Comparison of ENCODE assay signal across 8 mouse cellular contexts in genomic region chr7:92740411-92741115, GRCm38 (mm10). TPM values are rescaled to one million over a fixed set of nuclear protein-coding genes. Genes with fewer than 3 reads are reported as not detected.
A peak's percentile ranks its signal among the peaks of the same experiment; 100 is the strongest.
DNase-seq lines count a peak whose midpoint lies in the region; ATAC-seq and TF ChIP-seq lines count a peak whose summit lies in the region.

No protein-coding gene starts in this region.

- peak overlapping the region; percentile 97 for H3K27ac ChIP-seq in lung, postnatal 0 days (ENCODE audit: low read length)
- peak overlapping the region; percentile 98 for H3K27ac ChIP-seq in embryonic facial prominence, embryonic 10.5 days (replicated peaks)
- H3K27ac ChIP-seq in hindbrain, embryonic 16.5 days (ENCODE audit: low read depth, low read length): peak overlapping the region; percentile 95
- peak overlapping the region; percentile 96 for H3K27ac ChIP-seq in midbrain, embryonic 16.5 days (ENCODE audit: low read length)

- H3K4me3 ChIP-seq in lung, postnatal 0 days (ENCODE audit: low read depth, low read length): peak overlapping the region; percentile 92
- H3K4me3 ChIP-seq in embryonic facial prominence, embryonic 10.5 days: peak overlapping the region; percentile 86
- peak overlapping the region; percentile 78 for H3K4me3 ChIP-seq in hindbrain, embryonic 16.5 days (ENCODE audit: low read length)
- peak overlapping the region; percentile 73 for H3K4me3 ChIP-seq in midbrain, embryonic 16.5 days (ENCODE audit: low read depth, low read length)

- peak; percentile 54 for DNase-seq in lung, postnatal 0 days (ENCODE audit: low spot score)
- DNase-seq in lung, postnatal 36 days: no peak
- DNase-seq in embryonic facial prominence, embryonic 10.5 days (ENCODE audit: low spot score): no peak
- DNase-seq in left cerebral cortex, postnatal 36 days (ENCODE audit: low spot score in 2 of 2): no peak
- DNase-seq in right cerebral cortex, adult 18-20 months: no peak
- no peak for DNase-seq in thymus, postnatal 25 days

- no peaks in the 10 kb centered on the region for H3K27me3 ChIP-seq in lung, postnatal 0 days (replicated peaks; ENCODE audit: insufficient read depth, low read length)
- 0 out of 2 replicates have a peak, but pooled peaks cover 8% of the 10 kb centered on the region for H3K27me3 ChIP-seq in embryonic facial prominence, embryonic 10.5 days (replicated peaks; ENCODE audit: low read depth, poor library complexity, severe bottlenecking)
- H3K27me3 ChIP-seq in hindbrain, embryonic 16.5 days (replicated peaks; ENCODE audit: control insufficient read depth, insufficient read depth, low read length): no peaks in the 10 kb centered on the region
- H3K27me3 ChIP-seq in midbrain, embryonic 16.5 days (ENCODE audit: control insufficient read depth, insufficient read depth, low read depth, low read length): no peaks in the 10 kb centered on the region

- H3K4me2 ChIP-seq in lung, postnatal 0 days (replicated peaks; ENCODE audit: low read depth, low read length): peak overlapping the region; percentile 71
- peak overlapping the region; percentile 66 for H3K4me2 ChIP-seq in hindbrain, embryonic 16.5 days (ENCODE audit: low read length)
- peak overlapping the region; percentile 88 for H3K4me2 ChIP-seq in midbrain, embryonic 16.5 days (ENCODE audit: low read length)

- WGBS in lung, postnatal 0 days: 1% methylated on average over 23 of the region's 23 CpGs
- 5% methylated on average over 23 of the region's 23 CpGs for WGBS in embryonic facial prominence, embryonic 10.5 days
- 2% methylated on average over 23 of the region's 23 CpGs for WGBS in hindbrain, embryonic 16.5 days
- under 1% methylated on average over 23 of the region's 23 CpGs for whole genome bisulfite sequencing in midbrain, embryonic 16.5 days

- no peaks in the 10 kb centered on the region for H3K9me3 ChIP-seq in lung, postnatal 0 days (ENCODE audit: low read length)
- no peaks in the 10 kb centered on the region for H3K9me3 ChIP-seq in embryonic facial prominence, embryonic 10.5 days
- no peaks in the 10 kb centered on the region for H3K9me3 ChIP-seq in hindbrain, embryonic 16.5 days (ENCODE audit: control insufficient read depth, low read length)
- no peaks in the 10 kb centered on the region for H3K9me3 ChIP-seq in midbrain, embryonic 16.5 days (replicated peaks; ENCODE audit: control insufficient read depth, low read length, poor library complexity, severe bottlenecking)

- intact Hi-C loops in left cerebral cortex, postnatal 36 days (cut with DNase I): loop anchor here (1.0 to 10.0 kb wide), 5 partner anchors 38 to 224 kb away; partner anchors contain the start of gene Pcf11

- TF ChIP-seq EP300 in lung, postnatal 0 days (IDR thresholded peaks at IDR 0.05): no peak

- peak overlapping the region; percentile 92 for H3K9ac ChIP-seq in lung, postnatal 0 days (replicated peaks; ENCODE audit: low read depth)
- peak overlapping the region; percentile 94 for H3K9ac ChIP-seq in hindbrain, embryonic 16.5 days (ENCODE audit: low read depth, low read length)
- peak overlapping the region; percentile 93 for H3K9ac ChIP-seq in midbrain, embryonic 16.5 days (ENCODE audit: low read depth, low read length)

- TF ChIP-seq CTCF in lung, postnatal 0 days (IDR thresholded peaks at IDR 0.05): no peak

- H3K36me3 ChIP-seq in lung, postnatal 0 days (ENCODE audit: insufficient read depth, low read length): no peaks in the 10 kb centered on the region
- H3K36me3 ChIP-seq in embryonic facial prominence, embryonic 10.5 days (replicated peaks): peaks cover 38% of the 10 kb centered on the region
- no peaks in the 10 kb centered on the region for H3K36me3 ChIP-seq in hindbrain, embryonic 16.5 days (ENCODE audit: control insufficient read depth, insufficient read depth, low read length)
- 0 out of 2 replicates have a peak, but pooled peaks cover 2% of the 10 kb centered on the region for H3K36me3 ChIP-seq in midbrain, embryonic 16.5 days (ENCODE audit: control insufficient read depth, insufficient read depth, low read length)

- peaks cover 3% of the 10 kb centered on the region; the same call in 1 of the 2 replicates for H3K4me1 ChIP-seq in lung, postnatal 0 days (ENCODE audit: insufficient read depth, low read depth, low read length)
- H3K4me1 ChIP-seq in embryonic facial prominence, embryonic 10.5 days: peaks cover 38% of the 10 kb centered on the region
- peaks cover 36% of the 10 kb centered on the region for H3K4me1 ChIP-seq in hindbrain, embryonic 16.5 days (ENCODE audit: control insufficient read depth, insufficient read depth, low read depth, low read length)
- peaks cover 41% of the 10 kb centered on the region for H3K4me1 ChIP-seq in midbrain, embryonic 16.5 days (ENCODE audit: control insufficient read depth, insufficient read depth, low read length)

- ATAC-seq in lung, postnatal 0 days: no peak
- no peak for ATAC-seq in hindbrain, embryonic 16.5 days
- no peak for ATAC-seq in midbrain, embryonic 16.5 days

RNA-seq across cellular contexts. Expression of gene Rab30, which starts 0.8 kb away (rescaled TPM):
- polyA plus RNA-seq in lung, postnatal 0 days (2015; fragmentation: Nextera tagmentation; extraction: Ambion mirVana): 3.1 and 4.0 TPM in 2 replicates
- 9.1 and 12.3 TPM in 2 replicates for polyA plus RNA-seq in embryonic facial prominence, embryonic 10.5 days (2016; fragmentation: Nextera tagmentation; extraction: Ambion mirVana)
- 22.1 and 24.7 TPM in 2 replicates for polyA plus RNA-seq in hindbrain, embryonic 16.5 days (2015; fragmentation: Nextera tagmentation; extraction: Ambion mirVana)
- polyA plus RNA-seq in midbrain, embryonic 16.5 days (2015; fragmentation: Nextera tagmentation; extraction: Ambion mirVana): 19.9 and 22.4 TPM in 2 replicates
- total RNA-seq in left cerebral cortex, postnatal 36 days (2021): 10 to 100 TPM; 40.7 to 43.0 TPM
